ENCODE assay signal across 10 mouse cellular contexts in the genomic region with DNA sequence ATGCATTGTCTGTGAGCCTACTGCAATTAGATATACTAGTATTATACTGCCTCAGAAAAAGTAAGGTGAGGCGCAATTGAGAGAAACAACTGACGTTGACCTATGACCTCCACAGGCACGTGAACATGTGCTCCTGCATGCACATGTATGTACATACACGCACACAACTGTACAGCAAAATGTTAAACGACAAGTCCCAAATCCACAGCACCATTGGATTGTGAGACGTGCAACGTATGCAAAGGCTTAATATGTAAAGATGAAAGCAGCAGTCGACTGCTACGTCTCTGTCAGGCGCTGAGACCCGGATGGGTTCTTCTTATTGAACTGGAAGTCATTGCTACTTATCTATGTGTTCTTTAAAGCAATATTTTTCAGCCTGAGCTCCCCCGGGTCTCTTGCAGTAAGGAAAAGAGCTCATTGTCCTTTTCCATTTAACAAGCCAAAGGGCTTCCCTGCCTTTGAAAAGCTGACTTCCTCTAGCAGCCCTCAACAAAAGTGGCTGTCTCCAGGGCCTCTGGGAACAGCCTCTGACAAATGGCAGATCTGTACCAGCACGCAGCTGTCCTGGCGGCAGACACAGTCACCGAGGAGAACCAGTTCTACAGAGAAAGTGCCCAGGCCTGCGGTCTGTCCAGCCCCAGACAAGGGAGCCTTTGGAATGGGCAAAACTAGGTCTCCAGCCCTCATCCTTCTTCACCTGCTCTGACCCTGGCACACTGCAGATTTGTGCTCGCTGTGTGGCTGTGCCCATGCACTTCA. TPM values are rescaled to one million over a fixed set of nuclear protein-coding genes. Genes with fewer than 3 reads are reported as not detected.
DNase-seq lines count a peak whose midpoint lies in the region; ATAC-seq lines count a peak whose summit lies in the region.
"Had no signal": no experiment of that assay in that cellular context is flagged by ENCODE, and none has a peak within 500 bp of the region (broad histone marks: within the 10 kb centered on the region; RNA-seq: fewer than 3 reads in every experiment).

No protein-coding gene starts in this region.

- WGBS in forebrain, embryonic 10.5 days = 73% methylated on average over 17 of the region's 17 CpGs
- WGBS in forebrain, embryonic 11.5 days = 67% methylated on average over 17 of the region's 17 CpGs
- WGBS in embryonic facial prominence, embryonic 13.5 days = 66% methylated on average over 17 of the region's 17 CpGs
- WGBS in hindbrain, embryonic 16.5 days = 36% methylated on average over 17 of the region's 17 CpGs
- whole genome bisulfite sequencing in neural tube, embryonic 12.5 days = 38% methylated on average over 17 of the region's 17 CpGs

- H3K4me2 ChIP-seq in forebrain, embryonic 11.5 days (ENCODE audit: low read depth, low read length, severe bottlenecking) = no peak overlapping the region
- H3K4me2 ChIP-seq in embryonic facial prominence, embryonic 13.5 days = no peak overlapping the region
- H3K4me2 ChIP-seq in hindbrain, embryonic 16.5 days (ENCODE audit: low read length) = no peak overlapping the region
- H3K4me2 ChIP-seq in neural tube, embryonic 12.5 days (replicated peaks) = no peak overlapping the region; the same call in 1 of the 2 replicates
- H3K4me2 ChIP-seq: embryonic facial prominence, embryonic 15.5 days had no signal

- no peak overlapping the region for H3K4me3 ChIP-seq in forebrain, embryonic 10.5 days
- H3K4me3 ChIP-seq in forebrain, embryonic 11.5 days (ENCODE audit: low read depth, low read length) = no peak overlapping the region
- H3K4me3 ChIP-seq in embryonic facial prominence, embryonic 13.5 days = no peak overlapping the region
- H3K4me3 ChIP-seq in hindbrain, embryonic 16.5 days (ENCODE audit: low read length) = no peak overlapping the region
- H3K4me3 ChIP-seq in neural tube, embryonic 12.5 days = no peak overlapping the region
- H3K4me3 ChIP-seq: embryonic facial prominence, embryonic 15.5 days had no signal

- H3K27me3 ChIP-seq in forebrain, embryonic 10.5 days (ENCODE audit: poor library complexity, severe bottlenecking) = peaks cover 39% of the 10 kb centered on the region
- no peaks in the 10 kb centered on the region for H3K27me3 ChIP-seq in forebrain, embryonic 11.5 days (ENCODE audit: control insufficient read depth, insufficient read depth, low read length)
- H3K27me3 ChIP-seq in embryonic facial prominence, embryonic 13.5 days = no peaks in the 10 kb centered on the region
- H3K27me3 ChIP-seq in hindbrain, embryonic 16.5 days (replicated peaks; ENCODE audit: control insufficient read depth, insufficient read depth, low read length) = no peaks in the 10 kb centered on the region
- no peaks in the 10 kb centered on the region for H3K27me3 ChIP-seq in neural tube, embryonic 12.5 days (replicated peaks)
- H3K27me3 ChIP-seq: embryonic facial prominence, embryonic 15.5 days had no signal

- H3K36me3 ChIP-seq in forebrain, embryonic 10.5 days (replicated peaks) = no peaks in the 10 kb centered on the region
- H3K36me3 ChIP-seq in forebrain, embryonic 11.5 days (ENCODE audit: control insufficient read depth, insufficient read depth, low read length) = no peaks in the 10 kb centered on the region
- H3K36me3 ChIP-seq in embryonic facial prominence, embryonic 13.5 days = no peaks in the 10 kb centered on the region
- no peaks in the 10 kb centered on the region for H3K36me3 ChIP-seq in hindbrain, embryonic 16.5 days (ENCODE audit: control insufficient read depth, insufficient read depth, low read length)
- H3K36me3 ChIP-seq in neural tube, embryonic 12.5 days = no peaks in the 10 kb centered on the region
- H3K36me3 ChIP-seq: embryonic facial prominence, embryonic 15.5 days had no signal

- ATAC-seq in forebrain, embryonic 11.5 days (replicated peaks; ENCODE audit: low FRiP score) = no peak
- ATAC-seq in embryonic facial prominence, embryonic 13.5 days (ENCODE audit: insufficient number of reproducible peaks, insufficient read depth, low FRiP score, low TSS enrichment, low read depth) = no peak
- peak; percentile 89 for ATAC-seq in hindbrain, embryonic 16.5 days
- ATAC-seq in neural tube, embryonic 12.5 days (ENCODE audit: low FRiP score, low read depth) = peak; percentile 83
- ATAC-seq in activated CD4-positive, CD25-positive, alpha-beta regulatory T cell, adult 4 months = no peak

- no peaks in the 10 kb centered on the region for H3K9me3 ChIP-seq in forebrain, embryonic 10.5 days
- no peaks in the 10 kb centered on the region for H3K9me3 ChIP-seq in forebrain, embryonic 11.5 days (ENCODE audit: control insufficient read depth, low read length)
- H3K9me3 ChIP-seq in embryonic facial prominence, embryonic 13.5 days = no peaks in the 10 kb centered on the region
- H3K9me3 ChIP-seq in hindbrain, embryonic 16.5 days (ENCODE audit: control insufficient read depth, low read length) = no peaks in the 10 kb centered on the region
- H3K9me3 ChIP-seq in neural tube, embryonic 12.5 days = no peaks in the 10 kb centered on the region
- H3K9me3 ChIP-seq: embryonic facial prominence, embryonic 15.5 days had no signal

- H3K4me1 ChIP-seq in forebrain, embryonic 10.5 days = peaks cover 40% of the 10 kb centered on the region
- H3K4me1 ChIP-seq in forebrain, embryonic 11.5 days (replicated peaks; ENCODE audit: control insufficient read depth, insufficient read depth, low read length) = peaks cover 3% of the 10 kb centered on the region; the same call in 1 of the 2 replicates
- peaks cover 39% of the 10 kb centered on the region for H3K4me1 ChIP-seq in embryonic facial prominence, embryonic 13.5 days
- H3K4me1 ChIP-seq in hindbrain, embryonic 16.5 days (ENCODE audit: control insufficient read depth, insufficient read depth, low read depth, low read length) = peaks cover 14% of the 10 kb centered on the region
- H3K4me1 ChIP-seq in neural tube, embryonic 12.5 days = peaks cover 24% of the 10 kb centered on the region

- peak overlapping the region; percentile 53; the same call in 1 of the 2 replicates for H3K27ac ChIP-seq in forebrain, embryonic 10.5 days
- no peak overlapping the region for H3K27ac ChIP-seq in forebrain, embryonic 11.5 days (ENCODE audit: low read depth, low read length)
- H3K27ac ChIP-seq in embryonic facial prominence, embryonic 13.5 days = 0 out of 2 replicates have a peak overlapping the region, but pooled peaks have one; percentile 17
- H3K27ac ChIP-seq in hindbrain, embryonic 16.5 days (ENCODE audit: low read depth, low read length) = peak overlapping the region; percentile 37
- peak overlapping the region; percentile 60; the same call in 1 of the 2 replicates for H3K27ac ChIP-seq in neural tube, embryonic 12.5 days
- H3K27ac ChIP-seq: embryonic facial prominence, embryonic 15.5 days had no signal

- DNase-seq in forebrain, embryonic 10.5 days (ENCODE audit: extremely low spot score, low spot score) = no peak
- no peak for DNase-seq in forebrain, embryonic 11.5 days (ENCODE audit: low spot score)
- DNase-seq in ovary, postnatal 10 days (ENCODE audit: low spot score) = no peak
- no peak for DNase-seq in spleen, postnatal 4 days (ENCODE audit: low spot score in 2 of 2)
- DNase-seq: B cell, adult 2 months had no signal

- no peak overlapping the region for H3K9ac ChIP-seq in forebrain, embryonic 11.5 days (ENCODE audit: low read length)
- H3K9ac ChIP-seq in embryonic facial prominence, embryonic 13.5 days = no peak overlapping the region
- no peak overlapping the region for H3K9ac ChIP-seq in hindbrain, embryonic 16.5 days (ENCODE audit: low read depth, low read length)
- no peak overlapping the region for H3K9ac ChIP-seq in neural tube, embryonic 12.5 days
- H3K9ac ChIP-seq: embryonic facial prominence, embryonic 15.5 days had no signal

RNA-seq across cellular contexts. Expression of a gene that starts 33.8 kb away (rescaled TPM):
- polyA plus RNA-seq in forebrain, embryonic 10.5 days (2016; fragmentation: Nextera tagmentation; extraction: Ambion mirVana) = 13.6 and 15.6 TPM in 2 replicates
- polyA plus RNA-seq in forebrain, embryonic 11.5 days (2014; fragmentation: Nextera tagmentation; extraction: Ambion mirVana) = 23.5 and 25.5 TPM in 2 replicates
- polyA plus RNA-seq in embryonic facial prominence, embryonic 13.5 days (2015; fragmentation: Nextera tagmentation; extraction: Ambion mirVana) = 10.9 and 13.1 TPM in 2 replicates
- polyA plus RNA-seq in hindbrain, embryonic 16.5 days (2015; fragmentation: Nextera tagmentation; extraction: Ambion mirVana) = 28.3 and 31.5 TPM in 2 replicates
- 39.1 and 42.5 TPM in 2 replicates for polyA plus RNA-seq in neural tube, embryonic 12.5 days (2016; fragmentation: Nextera tagmentation; extraction: Ambion mirVana)
- under 1 TPM in 1 of 2 experiments, not detected in 1; 0.17 TPM for polyA plus RNA-seq in activated CD4-positive, CD25-positive, alpha-beta regulatory T cell, adult 4 months (2017; shearing (Covaris generic))

Comparison
In these comparisons a context has a peak if more than half of its experiments do, and no peak if none do; other contexts are left out.
1. ATAC-seq: peak in hindbrain, embryonic 16.5 days (single experiment) and neural tube, embryonic 12.5 days (single experiment); none in forebrain, embryonic 11.5 days (single experiment), embryonic facial prominence, embryonic 13.5 days (single experiment) and activated CD4-positive, CD25-positive, alpha-beta regulatory T cell, adult 4 months (single experiment).
2. RNA of a gene that starts 33.8 kb away (polyA plus RNA-seq): 39.1 to 42.5 TPM in neural tube, embryonic 12.5 days, 28.3 to 31.5 TPM in hindbrain, embryonic 16.5 days, 23.5 to 25.5 TPM in forebrain, embryonic 11.5 days, 13.6 to 15.6 TPM in forebrain, embryonic 10.5 days and 10.9 to 13.1 TPM in embryonic facial prominence, embryonic 13.5 days; 0.17 TPM in activated CD4-positive, CD25-positive, alpha-beta regulatory T cell, adult 4 months; every median in the first group is over 10 times any median in the second.